Mouse (Mus musculus): ENCODE measurements around the gene Tnfrsf14. TPM values are rescaled to one million over a fixed set of nuclear protein-coding genes. Genes with fewer than 3 reads are reported as not detected.

Gene Tnfrsf14
- total RNA-seq, 1 experiment from 2014 or later: 8.3 TPM

DNA sequence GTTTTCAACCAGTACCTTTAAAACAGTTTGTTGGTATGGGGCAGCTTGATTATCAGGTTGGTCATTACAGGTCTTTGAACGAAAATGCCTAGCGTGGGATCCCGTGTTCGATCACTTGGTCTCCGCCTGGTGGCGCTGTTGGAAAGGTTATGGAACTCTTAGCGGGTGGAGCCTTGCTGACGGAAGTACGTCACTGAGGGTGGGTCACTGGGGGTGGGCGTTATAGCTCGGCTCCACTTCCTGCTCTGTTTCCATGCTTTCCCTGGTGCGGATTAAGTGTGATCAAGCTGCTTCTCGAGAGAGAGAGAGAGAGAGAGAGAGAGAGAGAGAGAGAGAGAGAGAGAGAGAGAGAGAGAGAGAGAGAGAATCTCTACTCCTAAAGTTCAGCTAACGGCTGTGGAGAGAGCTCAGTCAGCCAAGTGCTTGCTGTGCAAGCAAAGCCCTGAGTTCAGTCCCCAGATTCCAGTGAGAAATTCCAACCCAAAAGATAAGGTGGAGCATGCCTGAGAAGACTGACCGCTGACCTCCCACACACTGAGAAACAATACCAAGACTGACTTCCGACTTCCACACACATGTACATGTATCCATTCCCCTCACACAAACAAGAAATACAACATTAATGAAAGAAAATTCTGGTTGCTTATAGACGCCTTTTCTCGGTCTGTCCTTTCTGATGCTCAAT, 50.4 kb downstream of the Tnfrsf14 start:
- DNase-seq: peak; percentile 96

DNA sequence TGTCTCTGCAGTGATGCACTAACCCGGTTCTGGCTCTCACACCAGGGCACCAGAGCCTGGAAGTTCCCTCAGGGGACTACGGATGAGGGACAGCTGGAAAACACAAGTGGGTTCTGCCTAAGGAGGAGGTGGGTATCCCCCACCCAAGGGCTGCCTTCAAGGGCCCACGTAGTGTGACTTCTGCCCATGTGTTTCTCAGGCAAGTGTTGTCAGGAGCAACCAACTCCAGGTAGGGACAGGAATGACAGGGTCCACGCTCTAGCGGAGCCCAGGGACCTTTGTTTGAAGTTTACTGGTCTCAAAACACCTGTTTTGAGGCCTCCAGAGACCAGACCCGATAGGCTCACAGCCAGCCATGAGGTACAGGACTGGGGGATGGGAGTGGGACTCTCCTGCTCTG, 55.2 kb downstream of the Tnfrsf14 start:
- DNase-seq: no peak

Other genes starting within 250 kb of the Tnfrsf14 start
- gene Ttc34, start 91.1 kb downstream of the Tnfrsf14 start, total RNA-seq (2021): 0.15 and 0.19 TPM in 2 replicates
- gene Mmel1, start 59.0 kb downstream of the Tnfrsf14 start, total RNA-seq (2021): 0.68 and 1.6 TPM in 2 replicates
- 51.9 and 52.6 TPM in 2 replicates for gene Fam213b, start 29.4 kb downstream of the Tnfrsf14 start, total RNA-seq (2021)
- gene Hes5, start 32.4 kb upstream of the Tnfrsf14 start, total RNA-seq (2021): not detected in 2 replicates
- 27.9 and 30.2 TPM in 2 replicates for gene Pank4, start 35.6 kb upstream of the Tnfrsf14 start, total RNA-seq (2021)
- gene Plch2, start 128.2 kb upstream of the Tnfrsf14 start, total RNA-seq (2021): 0.33 and 0.83 TPM in 2 replicates
- 23.7 and 24.2 TPM in 2 replicates for gene Pex10, start 138.5 kb upstream of the Tnfrsf14 start, total RNA-seq (2021)
- gene Rer1, start 157.8 kb upstream of the Tnfrsf14 start, total RNA-seq (2021): 86.9 and 97.7 TPM in 2 replicates
- 7.3 and 8.3 TPM in 2 replicates for gene Morn1, start 158.0 kb upstream of the Tnfrsf14 start, total RNA-seq (2021)